Mouse (Mus musculus): ENCODE measurements around the gene Mettl6. TPM values are rescaled to one million over a fixed set of nuclear protein-coding genes. Genes with fewer than 3 reads are reported as not detected.

Mettl6 gene
- total and polyA plus RNA-seq, 3 experiments, result 35.6 to 39.2 TPM; not detected in 1

GRCm38 (mm10) chr14:31435930-31436693, 58.7 kb downstream of the Mettl6 start, which contains the start of gene Sh3bp5 (continued):
- TF ChIP-seq ZNF384 (IDR thresholded peaks at IDR 0.05; ENCODE audit: low read depth, low read length), result no peak
- TF ChIP-seq MAZ (IDR thresholded peaks at IDR 0.05; ENCODE audit: low read depth, low read length), result peak; percentile 58; the same call in 1 of the 2 replicates
- no peak for TF ChIP-seq RCOR1 (IDR thresholded peaks at IDR 0.05; ENCODE audit: low read depth, low read length)
- no peak for TF ChIP-seq ZMIZ1 (IDR thresholded peaks at IDR 0.05; ENCODE audit: low read depth, low read length)

GRCm38 (mm10) chr14:31435018-31435915, 59.6 kb downstream of the Mettl6 start:
- H3K27ac ChIP-seq (ENCODE audit: control insufficient read depth, low read depth, low read length), result no peak overlapping the region
- no peak for TF ChIP-seq MEF2A (IDR thresholded peaks at IDR 0.05; ENCODE audit: extremely low read depth, insufficient replicate concordance, low read depth, low read length, poor library complexity, severe bottlenecking)
- no peak for TF ChIP-seq POLR2AphosphoS5 (IDR thresholded peaks at IDR 0.05; ENCODE audit: borderline replicate concordance, low read depth, low read length)
- no peak for TF ChIP-seq MYB (IDR thresholded peaks at IDR 0.05; ENCODE audit: low read depth, low read length)
- no peak for TF ChIP-seq HCFC1 (IDR thresholded peaks at IDR 0.05; ENCODE audit: low read depth, low read length)
- H3K4me1 ChIP-seq (ENCODE audit: control insufficient read depth in 1 of 2, insufficient read depth in 2 of 2, low read length in 2 of 2), result no peaks in the 10 kb centered on the region
- peaks cover 4 to 6% of the 10 kb centered on the region in 2 experiments for H3K27me3 ChIP-seq (ENCODE audit: control insufficient read depth in 1 of 2, insufficient read depth in 2 of 2, low read length in 2 of 2)
- DNase-seq (ENCODE audit: low read depth, low spot score), result no peak
- no peaks in the 10 kb centered on the region for H3K9me3 ChIP-seq (replicated peaks; ENCODE audit: insufficient read depth, low read length)
- H3K9ac ChIP-seq (ENCODE audit: control insufficient read depth, low read depth, low read length, poor library complexity, severe bottlenecking), result peak overlapping the region; percentile 62
- no peaks in the 10 kb centered on the region for H3K79me2 ChIP-seq (ENCODE audit: control insufficient read depth, insufficient read depth, low read length, poor library complexity)
- H3K4me3 ChIP-seq (ENCODE audit: control insufficient read depth in 1 of 2, insufficient read depth in 1 of 2, low read depth in 2 of 2, low read length in 2 of 2), result peak overlapping the region; percentile 55 to 65
- peaks cover 0 to 2% of the 10 kb centered on the region in 2 experiments; a peak in 1 of 4 replicates for H3K36me3 ChIP-seq (ENCODE audit: control insufficient read depth in 1 of 2, insufficient read depth in 2 of 2, low read length in 2 of 2)

- no peaks in the 10 kb centered on the region for H3K9me3 ChIP-seq (replicated peaks; ENCODE audit: insufficient read depth, low read length)
- H3K27me3 ChIP-seq (ENCODE audit: control insufficient read depth in 1 of 2, insufficient read depth in 2 of 2, low read length in 2 of 2), result peaks cover 4 to 6% of the 10 kb centered on the region in 2 experiments
- H3K27ac ChIP-seq (ENCODE audit: control insufficient read depth, low read depth, low read length), result no peak overlapping the region
- H3K4me3 ChIP-seq (ENCODE audit: control insufficient read depth in 1 of 2, insufficient read depth in 1 of 2, low read depth in 2 of 2, low read length in 2 of 2), result no peak overlapping the region
- H3K4me1 ChIP-seq (ENCODE audit: control insufficient read depth in 1 of 2, insufficient read depth in 2 of 2, low read length in 2 of 2), result no peaks in the 10 kb centered on the region
- H3K9ac ChIP-seq (ENCODE audit: control insufficient read depth, low read depth, low read length, poor library complexity, severe bottlenecking), result no peak overlapping the region
- no peak for DNase-seq (ENCODE audit: low read depth, low spot score)
- peaks cover 0 to 2% of the 10 kb centered on the region in 2 experiments; a peak in 1 of 4 replicates for H3K36me3 ChIP-seq (ENCODE audit: control insufficient read depth in 1 of 2, insufficient read depth in 2 of 2, low read length in 2 of 2)
- no peaks in the 10 kb centered on the region for H3K79me2 ChIP-seq (ENCODE audit: control insufficient read depth, insufficient read depth, low read length, poor library complexity)
- TF ChIP-seq USF2 (IDR thresholded peaks at IDR 0.05; ENCODE audit: borderline replicate concordance in 1 of 2, insufficient read depth in 1 of 2, low read depth in 1 of 2, low read length in 2 of 2), result no peak
- no peak for TF ChIP-seq NRF1 (IDR thresholded peaks at IDR 0.05; ENCODE audit: insufficient read depth, low read depth, low read length, poor library complexity, severe bottlenecking)
- TF ChIP-seq MAFK (IDR thresholded peaks at IDR 0.05; ENCODE audit: borderline replicate concordance, low read depth, low read length), result no peak
- no peak for TF ChIP-seq ZNF384 (IDR thresholded peaks at IDR 0.05; ENCODE audit: low read depth, low read length)
- TF ChIP-seq CHD2 (IDR thresholded peaks at IDR 0.05; ENCODE audit: low read length), result no peak
- no peak for TF ChIP-seq RAD21 (IDR thresholded peaks at IDR 0.05; ENCODE audit: low read depth, low read length)
- no peak for TF ChIP-seq JUND (IDR thresholded peaks at IDR 0.05; ENCODE audit: low read depth, low read length)
- no peak for TF ChIP-seq ZMIZ1 (IDR thresholded peaks at IDR 0.05; ENCODE audit: low read depth, low read length)
- TF ChIP-seq HCFC1 (IDR thresholded peaks at IDR 0.05; ENCODE audit: low read depth, low read length), result no peak
- TF ChIP-seq MAX (IDR thresholded peaks at IDR 0.05; ENCODE audit: low read length), result no peak
- no peak for TF ChIP-seq POLR2AphosphoS5 (IDR thresholded peaks at IDR 0.05; ENCODE audit: borderline replicate concordance, low read depth, low read length)
- no peak for TF ChIP-seq TBP (IDR thresholded peaks at IDR 0.05; ENCODE audit: low read depth, low read length)
- TF ChIP-seq POLR2A (IDR thresholded peaks at IDR 0.05; ENCODE audit: control insufficient read depth in 1 of 2, insufficient read depth in 1 of 2, low read depth in 1 of 2, low read length in 2 of 2, poor library complexity in 1 of 2), result no peak
- TF ChIP-seq POLR2AphosphoS2 (IDR thresholded peaks at IDR 0.05; ENCODE audit: low read length), result no peak
- no peak for TF ChIP-seq ELF1 (IDR thresholded peaks at IDR 0.05; ENCODE audit: low read depth, low read length)
- no peak for TF ChIP-seq SMC3 (IDR thresholded peaks at IDR 0.05; ENCODE audit: low read depth, low read length)
Measured at GRCm38 (mm10) chr14:31434426-31434825, 60.4 kb downstream of the Mettl6 start.
